Mouse (Mus musculus): ENCODE measurements at regions not wholly inside any gene's neighbourhood (a gene's known extent, or its start where the extent isn't known, plus 50 kb on each side); places are given as distances from the start of the nearest gene placed in this dataset.

- no peak overlapping the region for H3K9ac ChIP-seq (ENCODE audit: low read depth, low read length, severe bottlenecking)
- 50% methylated on average over 7 of the region's 7 CpGs for WGBS
- H3K9me3 ChIP-seq (ENCODE audit: control insufficient read depth, low read length) = no peaks in the 10 kb centered on the region
- no peak for TF ChIP-seq POLR2A (IDR thresholded peaks at IDR 0.05; ENCODE audit: borderline replicate concordance, extremely low read depth, insufficient read depth, insufficient read length)
- ATAC-seq (ENCODE audit: low FRiP score, low read depth) (no peak), DNase-seq (ENCODE audit: low spot score) (no peak)
- no peak overlapping the region for H3K4me2 ChIP-seq (replicated peaks; ENCODE audit: low read depth, low read length, severe bottlenecking)
- H3K36me3 ChIP-seq (ENCODE audit: control insufficient read depth, insufficient read depth, low read length) = no peaks in the 10 kb centered on the region
- H3K27me3 ChIP-seq (ENCODE audit: control insufficient read depth, insufficient read depth, low read length) = no peaks in the 10 kb centered on the region
- H3K4me1 ChIP-seq (ENCODE audit: control insufficient read depth, insufficient read depth, low read length) = no peaks in the 10 kb centered on the region
- no peak overlapping the region for H3K4me3 ChIP-seq (replicated peaks; ENCODE audit: low read length)
- H3K27ac ChIP-seq (replicated peaks; ENCODE audit: low read depth, low read length) = no peak overlapping the region
These were observed 149.1 kb upstream of the Mast4 start for GRCm38 (mm10) chr13:103483392-103483791.

GRCm38 (mm10) chr13:103476328-103476727 lies 142.0 kb upstream of the Mast4 start:
- H3K36me3 ChIP-seq (ENCODE audit: control insufficient read depth, insufficient read depth, low read length) = no peaks in the 10 kb centered on the region
- no peaks in the 10 kb centered on the region for H3K27me3 ChIP-seq (ENCODE audit: control insufficient read depth, insufficient read depth, low read length)
- ATAC-seq (ENCODE audit: low FRiP score, low read depth) (no peak), DNase-seq (ENCODE audit: low spot score) (no peak)
- H3K9ac ChIP-seq (ENCODE audit: low read depth, low read length, severe bottlenecking) = no peak overlapping the region
- H3K27ac ChIP-seq (replicated peaks; ENCODE audit: low read depth, low read length) = no peak overlapping the region
- TF ChIP-seq POLR2A (IDR thresholded peaks at IDR 0.05; ENCODE audit: borderline replicate concordance, extremely low read depth, insufficient read depth, insufficient read length) = no peak
- H3K4me1 ChIP-seq (ENCODE audit: control insufficient read depth, insufficient read depth, low read length) = 0 out of 2 replicates have a peak, but pooled peaks cover 3% of the 10 kb centered on the region
- H3K4me2 ChIP-seq (replicated peaks; ENCODE audit: low read depth, low read length, severe bottlenecking) = no peak overlapping the region
- 89% methylated on average over 6 of the region's 6 CpGs for WGBS
- H3K9me3 ChIP-seq (ENCODE audit: control insufficient read depth, low read length) = no peaks in the 10 kb centered on the region
- no peak overlapping the region for H3K4me3 ChIP-seq (replicated peaks; ENCODE audit: low read length)

- Histone ChIP-seq H3K27ac (replicated peaks; ENCODE audit: low read depth, low read length) (no peak overlapping the region), H3K9me3 (ENCODE audit: control insufficient read depth, low read length) (no peaks in the 10 kb centered on the region), H3K4me2 (replicated peaks; ENCODE audit: low read depth, low read length, severe bottlenecking) (no peak overlapping the region), H3K4me3 (replicated peaks; ENCODE audit: low read length) (no peak overlapping the region), H3K9ac (ENCODE audit: low read depth, low read length, severe bottlenecking) (no peak overlapping the region), H3K36me3 (ENCODE audit: control insufficient read depth, insufficient read depth, low read length) (no peaks in the 10 kb centered on the region), H3K27me3 (ENCODE audit: control insufficient read depth, insufficient read depth, low read length) (no peaks in the 10 kb centered on the region), H3K4me1 (ENCODE audit: control insufficient read depth, insufficient read depth, low read length) (0 out of 2 replicates have a peak, but pooled peaks cover 5% of the 10 kb centered on the region)
- DNase-seq (ENCODE audit: low spot score) (no peak), ATAC-seq (ENCODE audit: low FRiP score, low read depth) (no peak)
- no peak for TF ChIP-seq POLR2A (IDR thresholded peaks at IDR 0.05; ENCODE audit: borderline replicate concordance, extremely low read depth, insufficient read depth, insufficient read length)
- WGBS = 57% methylated on average over 6 of the region's 6 CpGs
These were observed 137.9 kb upstream of the Mast4 start for GRCm38 (mm10) chr13:103472216-103472615.

DNA sequence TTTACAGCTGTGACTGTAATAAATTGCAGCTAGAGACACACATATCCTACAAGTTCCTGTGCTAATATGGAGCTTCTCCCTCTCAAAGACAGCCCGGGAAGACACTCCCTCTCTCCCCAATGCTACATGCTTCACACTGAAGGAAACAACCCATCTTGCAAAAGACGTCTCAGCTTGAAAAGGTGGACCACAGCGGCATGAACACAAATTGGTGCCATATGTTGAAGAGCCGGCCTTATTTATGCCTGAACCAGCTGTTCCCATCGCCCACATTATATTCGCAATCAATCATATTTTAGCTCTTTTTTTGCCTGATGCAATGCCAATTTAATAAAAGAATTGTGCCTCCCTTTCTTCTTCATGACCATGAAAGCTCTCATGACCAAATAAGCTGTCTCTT lies 135.8 kb upstream of the Mast4 start:
- 30% methylated on average over 6 of the region's 6 CpGs for WGBS
- Histone ChIP-seq H3K27me3 (ENCODE audit: control insufficient read depth, insufficient read depth, low read length) (no peaks in the 10 kb centered on the region), H3K4me1 (ENCODE audit: control insufficient read depth, insufficient read depth, low read length) (0 out of 2 replicates have a peak, but pooled peaks cover 5% of the 10 kb centered on the region), H3K9me3 (ENCODE audit: control insufficient read depth, low read length) (no peaks in the 10 kb centered on the region), H3K9ac (ENCODE audit: low read depth, low read length, severe bottlenecking) (no peak overlapping the region), H3K36me3 (ENCODE audit: control insufficient read depth, insufficient read depth, low read length) (no peaks in the 10 kb centered on the region), H3K4me3 (replicated peaks; ENCODE audit: low read length) (no peak overlapping the region), H3K4me2 (replicated peaks; ENCODE audit: low read depth, low read length, severe bottlenecking) (no peak overlapping the region), H3K27ac (replicated peaks; ENCODE audit: low read depth, low read length) (no peak overlapping the region)
- DNase-seq (ENCODE audit: low spot score) = no peak
- no peak for ATAC-seq (ENCODE audit: low FRiP score, low read depth)
- TF ChIP-seq POLR2A (IDR thresholded peaks at IDR 0.05; ENCODE audit: borderline replicate concordance, extremely low read depth, insufficient read depth, insufficient read length) = no peak

DNA sequence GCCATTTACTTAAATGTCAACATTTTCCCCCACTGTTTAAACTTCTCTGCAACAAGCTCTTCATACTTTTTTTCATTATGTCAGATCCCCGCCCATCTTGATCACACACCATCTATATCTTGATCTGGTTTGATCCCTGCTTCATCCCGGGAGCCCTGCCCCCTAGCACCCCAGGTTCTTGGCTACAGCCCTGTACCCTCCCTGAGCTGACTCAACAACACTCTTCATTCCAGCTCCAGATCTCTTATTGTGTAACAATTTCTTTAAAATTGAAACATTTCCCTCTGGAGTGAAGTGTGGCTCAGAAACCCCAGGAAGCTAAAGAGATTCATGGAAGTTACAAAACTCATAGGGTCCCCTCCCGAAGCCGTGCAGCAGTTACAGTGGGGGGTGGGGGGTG lies 126.2 kb upstream of the Mast4 start:
- DNase-seq (ENCODE audit: low spot score) (no peak), ATAC-seq (ENCODE audit: low FRiP score, low read depth) (no peak)
- Histone ChIP-seq H3K4me3 (replicated peaks; ENCODE audit: low read length) (no peak overlapping the region), H3K4me1 (ENCODE audit: control insufficient read depth, insufficient read depth, low read length) (no peaks in the 10 kb centered on the region), H3K27me3 (ENCODE audit: control insufficient read depth, insufficient read depth, low read length) (no peaks in the 10 kb centered on the region), H3K27ac (replicated peaks; ENCODE audit: low read depth, low read length) (no peak overlapping the region), H3K4me2 (replicated peaks; ENCODE audit: low read depth, low read length, severe bottlenecking) (no peak overlapping the region), H3K36me3 (ENCODE audit: control insufficient read depth, insufficient read depth, low read length) (no peaks in the 10 kb centered on the region), H3K9me3 (ENCODE audit: control insufficient read depth, low read length) (no peaks in the 10 kb centered on the region), H3K9ac (ENCODE audit: low read depth, low read length, severe bottlenecking) (no peak overlapping the region)
- WGBS = 81% methylated on average over 4 of the region's 4 CpGs
- TF ChIP-seq POLR2A (IDR thresholded peaks at IDR 0.05; ENCODE audit: borderline replicate concordance, extremely low read depth, insufficient read depth, insufficient read length) = no peak

All from limb, embryonic 14.5 days (tissue).